Mouse (Mus musculus) embryonic facial prominence, embryonic 13.5 days (tissue): ENCODE results near the gene Cpm. TPM values are rescaled to one million over a fixed set of nuclear protein-coding genes. Genes with fewer than 3 reads are reported as not detected.

Source experiments
- ATAC-seq: fragments of 200-750 bp; cut with Nextera tagmentation; 2 replicates; pipeline ENCODE4 v1.8.0; 2017; ENCODE audit warnings: low read depth; ENCODE audit not compliant: insufficient number of reproducible peaks, insufficient read depth, low FRiP score, low TSS enrichment
- H3K27ac ChIP-seq: fragments of 300-500 bp; sonication (generic); 2 replicates; pipeline ENCODE4 v1.5.1; 2015; ENCODE audit warnings: moderate library complexity, mild to moderate bottlenecking, inconsistent platforms
- H3K27me3 ChIP-seq: fragments of 300-500 bp; sonication (generic); 2 replicates; pipeline ENCODE4 v1.6.1; 2015; ENCODE audit warnings: mild to moderate bottlenecking, inconsistent platforms
- H3K36me3 ChIP-seq: fragments of 300-500 bp; sonication (generic); 2 replicates; pipeline ENCODE4 v1.6.1; 2015; ENCODE audit warnings: mild to moderate bottlenecking, inconsistent platforms
- H3K4me1 ChIP-seq: fragments of 300-500 bp; sonication (generic); 2 replicates; pipeline ENCODE4 v1.6.1; 2015; ENCODE audit warnings: inconsistent platforms
- H3K4me2 ChIP-seq: fragments of 300-500 bp; sonication (generic); 2 replicates; pipeline ENCODE4 v1.6.1; 2015; ENCODE audit warnings: moderate library complexity, mild to moderate bottlenecking, inconsistent platforms
- H3K4me3 ChIP-seq: fragments of 300-500 bp; sonication (generic); 2 replicates; pipeline ENCODE4 v1.5.1; 2015; ENCODE audit warnings: mild to moderate bottlenecking, inconsistent platforms
- H3K9ac ChIP-seq: fragments of 300-500 bp; sonication (generic); 2 replicates; pipeline ENCODE4 v1.6.1; 2015; ENCODE audit warnings: mild to moderate bottlenecking, inconsistent platforms
- H3K9me3 ChIP-seq: fragments of 300-500 bp; sonication (generic); 2 replicates; pipeline ENCODE4 v1.6.1; 2016; ENCODE audit warnings: inconsistent platforms
- WGBS: fragments of 180-500 bp; shearing (Covaris S2); methylation state at CpG from one replicate; pipeline ENCODE4 v1.1.7; 2015; ENCODE audit warnings: mixed read lengths; 5-methylcytosine and 5-hydroxymethylcytosine counted together
- polyA plus RNA-seq: library from polyadenylated mRNA; unstranded; fragments of >200 nt; fragmentation: Nextera tagmentation; extraction: Ambion mirVana; gene quantifications from 2 replicates; pipeline ENCODE4 v1.2.1, GENCODE M21; 2015

Gene Cpm
- polyA plus RNA-seq, 1 experiment from 2014 or later, result 25.6 TPM

GRCm38 (mm10) chr10:117603834-117604623 is 25.3 kb upstream of the Cpm start:
- Histone ChIP-seq H3K4me3 (no peak overlapping the region), H3K36me3 (no peaks in the 10 kb centered on the region), H3K9ac (no peak overlapping the region), H3K27ac (no peak overlapping the region), H3K9me3 (no peaks in the 10 kb centered on the region), H3K4me1 (no peaks in the 10 kb centered on the region), H3K27me3 (no peaks in the 10 kb centered on the region), H3K4me2 (no peak overlapping the region)
- WGBS, result 89% methylated on average over 14 of the region's 14 CpGs
- ATAC-seq, result no peak

GRCm38 (mm10) chr10:117604624-117605282 is 24.5 kb upstream of the Cpm start:
- Histone ChIP-seq H3K4me1 (no peaks in the 10 kb centered on the region), H3K4me3 (no peak overlapping the region), H3K27me3 (no peaks in the 10 kb centered on the region), H3K36me3 (no peaks in the 10 kb centered on the region), H3K9ac (no peak overlapping the region), H3K9me3 (no peaks in the 10 kb centered on the region), H3K4me2 (no peak overlapping the region), H3K27ac (no peak overlapping the region)
- ATAC-seq, result no peak
- 89% methylated on average over 8 of the region's 8 CpGs for WGBS

GRCm38 (mm10) chr10:117605283-117606243 is 23.7 kb upstream of the Cpm start:
- no peaks in the 10 kb centered on the region for H3K27me3 ChIP-seq
- H3K4me3 ChIP-seq, result no peak overlapping the region
- H3K36me3 ChIP-seq, result no peaks in the 10 kb centered on the region
- 84% methylated on average over 15 of the region's 15 CpGs for WGBS
- H3K4me1 ChIP-seq, result no peaks in the 10 kb centered on the region
- H3K4me2 ChIP-seq, result no peak overlapping the region
- H3K9ac ChIP-seq, result no peak overlapping the region
- H3K27ac ChIP-seq, result no peak overlapping the region
- no peaks in the 10 kb centered on the region for H3K9me3 ChIP-seq
- no peak for ATAC-seq

- H3K4me3 ChIP-seq, result no peak overlapping the region
- H3K27me3 ChIP-seq, result no peaks in the 10 kb centered on the region
- H3K9ac ChIP-seq, result no peak overlapping the region
- 68% methylated on average over 5 of the region's 5 CpGs for WGBS
- H3K9me3 ChIP-seq, result no peaks in the 10 kb centered on the region
- no peaks in the 10 kb centered on the region for H3K36me3 ChIP-seq
- no peaks in the 10 kb centered on the region for H3K4me1 ChIP-seq
- no peak overlapping the region for H3K4me2 ChIP-seq
- ATAC-seq, result no peak
- H3K27ac ChIP-seq, result no peak overlapping the region
Observed at GRCm38 (mm10) chr10:117606423-117606822, 22.9 kb upstream of the Cpm start.

- Histone ChIP-seq H3K9ac (no peak overlapping the region), H3K4me1 (no peaks in the 10 kb centered on the region), H3K4me2 (no peak overlapping the region), H3K36me3 (no peaks in the 10 kb centered on the region), H3K27ac (no peak overlapping the region), H3K4me3 (no peak overlapping the region), H3K27me3 (no peaks in the 10 kb centered on the region), H3K9me3 (no peaks in the 10 kb centered on the region)
- no peak for ATAC-seq
- WGBS, result 91% methylated on average over 20 of the region's 20 CpGs
Observed at GRCm38 (mm10) chr10:117607051-117607803, 22.1 kb upstream of the Cpm start.

- H3K9me3 ChIP-seq, result no peaks in the 10 kb centered on the region
- H3K27me3 ChIP-seq, result no peaks in the 10 kb centered on the region
- no peaks in the 10 kb centered on the region for H3K36me3 ChIP-seq
- H3K4me1 ChIP-seq, result no peaks in the 10 kb centered on the region
- no peak for ATAC-seq
- 87% methylated on average over 10 of the region's 10 CpGs for WGBS
- H3K4me3 ChIP-seq, result no peak overlapping the region
- H3K4me2 ChIP-seq, result no peak overlapping the region
- no peak overlapping the region for H3K27ac ChIP-seq
- H3K9ac ChIP-seq, result no peak overlapping the region
Observed at GRCm38 (mm10) chr10:117607804-117608279, 21.5 kb upstream of the Cpm start.

- Histone ChIP-seq H3K9me3 (no peaks in the 10 kb centered on the region), H3K4me3 (no peak overlapping the region), H3K4me2 (no peak overlapping the region), H3K4me1 (no peaks in the 10 kb centered on the region), H3K36me3 (no peaks in the 10 kb centered on the region), H3K27ac (no peak overlapping the region), H3K9ac (no peak overlapping the region), H3K27me3 (no peaks in the 10 kb centered on the region)
- 92% methylated on average over 7 of the region's 7 CpGs for WGBS
- no peak for ATAC-seq
Observed at GRCm38 (mm10) chr10:117608487-117608886, 20.8 kb upstream of the Cpm start.

- H3K4me1 ChIP-seq, result no peaks in the 10 kb centered on the region
- H3K27ac ChIP-seq, result no peak overlapping the region
- H3K4me3 ChIP-seq, result no peak overlapping the region
- no peaks in the 10 kb centered on the region for H3K9me3 ChIP-seq
- no peak for ATAC-seq
- no peak overlapping the region for H3K9ac ChIP-seq
- no peaks in the 10 kb centered on the region for H3K27me3 ChIP-seq
- no peak overlapping the region for H3K4me2 ChIP-seq
- 87% methylated on average over 7 of the region's 7 CpGs for WGBS
- no peaks in the 10 kb centered on the region for H3K36me3 ChIP-seq
Observed at GRCm38 (mm10) chr10:117608988-117609809, 20.1 kb upstream of the Cpm start.

GRCm38 (mm10) chr10:117609810-117610090 is 19.6 kb upstream of the Cpm start:
- no peaks in the 10 kb centered on the region for H3K27me3 ChIP-seq
- no peak overlapping the region for H3K27ac ChIP-seq
- no peaks in the 10 kb centered on the region for H3K36me3 ChIP-seq
- ATAC-seq, result no peak
- H3K9me3 ChIP-seq, result no peaks in the 10 kb centered on the region
- no peak overlapping the region for H3K9ac ChIP-seq
- H3K4me1 ChIP-seq, result no peaks in the 10 kb centered on the region
- 89% methylated on average over 6 of the region's 6 CpGs for WGBS
- no peak overlapping the region for H3K4me3 ChIP-seq
- H3K4me2 ChIP-seq, result no peak overlapping the region

GRCm38 (mm10) chr10:117610160-117610764 is 19.0 kb upstream of the Cpm start:
- ATAC-seq, result no peak
- WGBS, result 85% methylated on average over 5 of the region's 5 CpGs

More at GRCm38 (mm10) chr10:117610160-117610764, 19.0 kb upstream of the Cpm start:
- no peaks in the 10 kb centered on the region for H3K9me3 ChIP-seq
- no peak overlapping the region for H3K4me2 ChIP-seq
- H3K9ac ChIP-seq, result no peak overlapping the region
- no peaks in the 10 kb centered on the region for H3K36me3 ChIP-seq
- H3K4me1 ChIP-seq, result no peaks in the 10 kb centered on the region
- H3K4me3 ChIP-seq, result no peak overlapping the region
- no peak overlapping the region for H3K27ac ChIP-seq
- no peaks in the 10 kb centered on the region for H3K27me3 ChIP-seq
